Mouse (Mus musculus): ENCODE results near the gene Alkbh3. TPM values are rescaled to one million over a fixed set of nuclear protein-coding genes. Genes with fewer than 3 reads are reported as not detected.
A peak's percentile ranks its signal among the peaks of the same experiment; 100 is the strongest.

Gene Alkbh3
- polyA plus RNA-seq, 1 experiment from 2014 or later: 46.2 TPM

- Histone ChIP-seq H3K4me1 (ENCODE audit: control insufficient read depth, insufficient read depth, low read length) (no peaks in the 10 kb centered on the region), H3K9me3 (replicated peaks; ENCODE audit: control insufficient read depth, low read length, poor library complexity, severe bottlenecking) (no peaks in the 10 kb centered on the region), H3K36me3 (ENCODE audit: control insufficient read depth, insufficient read depth, low read length) (peaks cover 45% of the 10 kb centered on the region), H3K4me2 (ENCODE audit: low read length) (no peak overlapping the region), H3K4me3 (ENCODE audit: low read depth, low read length) (no peak overlapping the region), H3K27me3 (ENCODE audit: control insufficient read depth, insufficient read depth, low read depth, low read length) (no peaks in the 10 kb centered on the region), H3K9ac (ENCODE audit: low read depth, low read length) (no peak overlapping the region), H3K27ac (ENCODE audit: low read length) (no peak overlapping the region)
- ATAC-seq: peak; percentile 68
- WGBS: 1% methylated on average over 2 of the region's 2 CpGs
Observed at GRCm38 (mm10) chr2:94002331-94002730, 8.3 kb downstream of the Alkbh3 start.

GRCm38 (mm10) chr2:94001918-94002317 lies 8.7 kb downstream of the Alkbh3 start:
- Histone ChIP-seq H3K27me3 (ENCODE audit: control insufficient read depth, insufficient read depth, low read depth, low read length) (no peaks in the 10 kb centered on the region), H3K9ac (ENCODE audit: low read depth, low read length) (no peak overlapping the region), H3K4me2 (ENCODE audit: low read length) (no peak overlapping the region), H3K4me3 (ENCODE audit: low read depth, low read length) (no peak overlapping the region), H3K4me1 (ENCODE audit: control insufficient read depth, insufficient read depth, low read length) (no peaks in the 10 kb centered on the region), H3K36me3 (ENCODE audit: control insufficient read depth, insufficient read depth, low read length) (peaks cover 44% of the 10 kb centered on the region), H3K9me3 (replicated peaks; ENCODE audit: control insufficient read depth, low read length, poor library complexity, severe bottlenecking) (no peaks in the 10 kb centered on the region), H3K27ac (ENCODE audit: low read length) (no peak overlapping the region)
- no peak for ATAC-seq
- 86% methylated on average over 4 of the region's 4 CpGs for WGBS

GRCm38 (mm10) chr2:94001411-94001810 lies 9.2 kb downstream of the Alkbh3 start:
- H3K27ac ChIP-seq (ENCODE audit: low read length): no peak overlapping the region
- no peak for ATAC-seq
- no peaks in the 10 kb centered on the region for H3K4me1 ChIP-seq (ENCODE audit: control insufficient read depth, insufficient read depth, low read length)
- H3K4me3 ChIP-seq (ENCODE audit: low read depth, low read length): no peak overlapping the region
- WGBS: 89% methylated on average over 6 of the region's 6 CpGs
- H3K9ac ChIP-seq (ENCODE audit: low read depth, low read length): no peak overlapping the region
- no peak overlapping the region for H3K4me2 ChIP-seq (ENCODE audit: low read length)
- H3K36me3 ChIP-seq (ENCODE audit: control insufficient read depth, insufficient read depth, low read length): peaks cover 41% of the 10 kb centered on the region
- no peaks in the 10 kb centered on the region for H3K27me3 ChIP-seq (ENCODE audit: control insufficient read depth, insufficient read depth, low read depth, low read length)
- no peaks in the 10 kb centered on the region for H3K9me3 ChIP-seq (replicated peaks; ENCODE audit: control insufficient read depth, low read length, poor library complexity, severe bottlenecking)

GRCm38 (mm10) chr2:93996254-93996653 lies 14.4 kb downstream of the Alkbh3 start, which contains the start of gene Gm27027:
Gene Gm27027 (minus strand): TSS chr2:93996354.
- H3K9me3 ChIP-seq (replicated peaks; ENCODE audit: control insufficient read depth, low read length, poor library complexity, severe bottlenecking): no peaks in the 10 kb centered on the region
- H3K4me3 ChIP-seq (ENCODE audit: low read depth, low read length): no peak within 1 kb of the TSS
- ATAC-seq: no peak
- no peak within 1 kb of the TSS for H3K4me2 ChIP-seq (ENCODE audit: low read length)
- H3K9ac ChIP-seq (ENCODE audit: low read depth, low read length): no peak within 1 kb of the TSS
- no peaks in the 10 kb centered on the region for H3K27me3 ChIP-seq (ENCODE audit: control insufficient read depth, insufficient read depth, low read depth, low read length)
- 91% methylated on average over 6 of the region's 6 CpGs for WGBS
- H3K27ac ChIP-seq (ENCODE audit: low read length): no peak within 1 kb of the TSS
- peaks cover 19% of the 10 kb centered on the region for H3K4me1 ChIP-seq (ENCODE audit: control insufficient read depth, insufficient read depth, low read length)
- peaks cover 42% of the 10 kb centered on the region for H3K36me3 ChIP-seq (ENCODE audit: control insufficient read depth, insufficient read depth, low read length)

GRCm38 (mm10) chr2:93992810-93993209 lies 17.8 kb downstream of the Alkbh3 start:
- Histone ChIP-seq H3K36me3 (ENCODE audit: control insufficient read depth, insufficient read depth, low read length) (peaks cover 27% of the 10 kb centered on the region), H3K27ac (ENCODE audit: low read length) (peak overlapping the region; percentile 67)
- 40% methylated on average over 3 of the region's 3 CpGs for WGBS

GRCm38 (mm10) chr2:93992259-93992658 lies 18.3 kb downstream of the Alkbh3 start:
- 26% methylated on average over 5 of the region's 5 CpGs for WGBS
- H3K9me3 ChIP-seq (replicated peaks; ENCODE audit: control insufficient read depth, low read length, poor library complexity, severe bottlenecking): no peaks in the 10 kb centered on the region
- H3K9ac ChIP-seq (ENCODE audit: low read depth, low read length): no peak overlapping the region
- H3K4me3 ChIP-seq (ENCODE audit: low read depth, low read length): no peak overlapping the region
- peak; percentile 54; the same call in 1 of the 2 replicates for ATAC-seq
- peak overlapping the region; percentile 67; the same call in 1 of the 2 replicates for H3K27ac ChIP-seq (ENCODE audit: low read length)
- peaks cover 19% of the 10 kb centered on the region for H3K4me1 ChIP-seq (ENCODE audit: control insufficient read depth, insufficient read depth, low read length)
- H3K27me3 ChIP-seq (ENCODE audit: control insufficient read depth, insufficient read depth, low read depth, low read length): no peaks in the 10 kb centered on the region
- peak overlapping the region; percentile 10; the same call in 1 of the 2 replicates for H3K4me2 ChIP-seq (ENCODE audit: low read length)
- H3K36me3 ChIP-seq (ENCODE audit: control insufficient read depth, insufficient read depth, low read length): peaks cover 26% of the 10 kb centered on the region

More at GRCm38 (mm10) chr2:93992810-93993209, 17.8 kb downstream of the Alkbh3 start:
- peak overlapping the region; percentile 10; the same call in 1 of the 2 replicates for H3K4me2 ChIP-seq (ENCODE audit: low read length)
- H3K4me1 ChIP-seq (ENCODE audit: control insufficient read depth, insufficient read depth, low read length): peaks cover 19% of the 10 kb centered on the region
- H3K27me3 ChIP-seq (ENCODE audit: control insufficient read depth, insufficient read depth, low read depth, low read length): no peaks in the 10 kb centered on the region
- ATAC-seq: peak; percentile 76; the same call in 1 of the 2 replicates
- H3K4me3 ChIP-seq (ENCODE audit: low read depth, low read length): no peak overlapping the region
- H3K9me3 ChIP-seq (replicated peaks; ENCODE audit: control insufficient read depth, low read length, poor library complexity, severe bottlenecking): no peaks in the 10 kb centered on the region
- 0 out of 2 replicates have a peak overlapping the region, but pooled peaks have one; percentile 4 for H3K9ac ChIP-seq (ENCODE audit: low read depth, low read length)

GRCm38 (mm10) chr2:93991336-93991735 lies 19.3 kb downstream of the Alkbh3 start:
- Histone ChIP-seq H3K4me3 (ENCODE audit: low read depth, low read length) (no peak overlapping the region), H3K27ac (ENCODE audit: low read length) (peak overlapping the region; percentile 39; the same call in 1 of the 2 replicates), H3K4me1 (ENCODE audit: control insufficient read depth, insufficient read depth, low read length) (peaks cover 19% of the 10 kb centered on the region), H3K9me3 (replicated peaks; ENCODE audit: control insufficient read depth, low read length, poor library complexity, severe bottlenecking) (no peaks in the 10 kb centered on the region), H3K27me3 (ENCODE audit: control insufficient read depth, insufficient read depth, low read depth, low read length) (no peaks in the 10 kb centered on the region), H3K36me3 (ENCODE audit: control insufficient read depth, insufficient read depth, low read length) (peaks cover 26% of the 10 kb centered on the region), H3K4me2 (ENCODE audit: low read length) (no peak overlapping the region), H3K9ac (ENCODE audit: low read depth, low read length) (no peak overlapping the region)
- 93% methylated on average over 3 of the region's 3 CpGs for WGBS
- ATAC-seq: no peak

- H3K4me1 ChIP-seq (ENCODE audit: control insufficient read depth, insufficient read depth, low read length): peaks cover 19% of the 10 kb centered on the region
- no peaks in the 10 kb centered on the region for H3K27me3 ChIP-seq (ENCODE audit: control insufficient read depth, insufficient read depth, low read depth, low read length)
- 94% methylated on average over 2 of the region's 2 CpGs for WGBS
- H3K9me3 ChIP-seq (replicated peaks; ENCODE audit: control insufficient read depth, low read length, poor library complexity, severe bottlenecking): no peaks in the 10 kb centered on the region
- H3K4me2 ChIP-seq (ENCODE audit: low read length): no peak overlapping the region
- H3K27ac ChIP-seq (ENCODE audit: low read length): no peak overlapping the region
- no peak for ATAC-seq
- no peak overlapping the region for H3K9ac ChIP-seq (ENCODE audit: low read depth, low read length)
- no peak overlapping the region for H3K4me3 ChIP-seq (ENCODE audit: low read depth, low read length)
- H3K36me3 ChIP-seq (ENCODE audit: control insufficient read depth, insufficient read depth, low read length): peaks cover 7% of the 10 kb centered on the region
Observed at GRCm38 (mm10) chr2:93988440-93988839, 22.2 kb downstream of the Alkbh3 start.

- H3K9ac ChIP-seq (ENCODE audit: low read depth, low read length): no peak overlapping the region
- no peak overlapping the region for H3K4me3 ChIP-seq (ENCODE audit: low read depth, low read length)
- H3K4me2 ChIP-seq (ENCODE audit: low read length): no peak overlapping the region
- no peak overlapping the region for H3K27ac ChIP-seq (ENCODE audit: low read length)
- peaks cover 14% of the 10 kb centered on the region for H3K36me3 ChIP-seq (ENCODE audit: control insufficient read depth, insufficient read depth, low read length)
- peaks cover under 1% of the 10 kb centered on the region for H3K4me1 ChIP-seq (ENCODE audit: control insufficient read depth, insufficient read depth, low read length)
- WGBS: 94% methylated on average over 4 of the region's 4 CpGs
- no peaks in the 10 kb centered on the region for H3K27me3 ChIP-seq (ENCODE audit: control insufficient read depth, insufficient read depth, low read depth, low read length)
- no peak for ATAC-seq
- no peaks in the 10 kb centered on the region for H3K9me3 ChIP-seq (replicated peaks; ENCODE audit: control insufficient read depth, low read length, poor library complexity, severe bottlenecking)
Observed at GRCm38 (mm10) chr2:93982457-93983235, 28.0 kb downstream of the Alkbh3 start.

Data from midbrain, embryonic 16.5 days (tissue).